16 mouse cellular contexts compared by ENCODE assay signal in genomic region chr17:44259245-44259644, GRCm38 (mm10).
DNase-seq lines count a peak whose midpoint lies in the region; ATAC-seq and TF ChIP-seq lines count a peak whose summit lies in the region.
"Had no signal": no experiment of that assay in that cellular context is flagged by ENCODE, and none has a peak within 500 bp of the region (broad histone marks: within the 10 kb centered on the region; RNA-seq: fewer than 3 reads in every experiment).

No protein-coding gene starts in this region.

- WGBS in kidney, postnatal 0 days: 41% methylated on average over 6 of the region's 6 CpGs

- no peak overlapping the region for H3K4me2 ChIP-seq in kidney, postnatal 0 days (ENCODE audit: low read length)
- H3K4me2 ChIP-seq: heart, embryonic 15.5 days; hindbrain, embryonic 15.5 days; limb, embryonic 12.5 days; lung, embryonic 15.5 days had no signal

- peak; percentile 20 to 25 for DNase-seq in cerebellum, postnatal 10 days
- DNase-seq in cerebellum, postnatal 4 days (ENCODE audit: low spot score in 2 of 2): no peak
- DNase-seq in kidney, postnatal 0 days (ENCODE audit: low spot score): no peak
- DNase-seq in kidney, postnatal 10 days: no peak
- peak; percentile 14 for DNase-seq in thymus, postnatal 14 days
- DNase-seq in thymus, adult 18-20 months: no peak
- DNase-seq in MN1 (ENCODE audit: low spot score): no peak
- DNase-seq in layer of hippocampus, adult 9-10 months (ENCODE audit: low spot score): no peak
- DNase-seq: cerebellum, adult 9-10 months; kidney, postnatal 25 days; layer of hippocampus, postnatal 36 days had no signal

- H3K9me3 ChIP-seq in kidney, postnatal 0 days (replicated peaks; ENCODE audit: low read length): no peaks in the 10 kb centered on the region
- H3K9me3 ChIP-seq: embryonic facial prominence, embryonic 10.5 days; heart, embryonic 15.5 days; hindbrain, embryonic 15.5 days; limb, embryonic 12.5 days; lung, embryonic 15.5 days had no signal

- peaks cover 6% of the 10 kb centered on the region; the same call in 1 of the 2 replicates for H3K4me1 ChIP-seq in kidney, postnatal 0 days (replicated peaks; ENCODE audit: insufficient read depth, low read length)
- H3K4me1 ChIP-seq: lung, embryonic 15.5 days had no signal

- H3K9ac ChIP-seq in kidney, postnatal 0 days (ENCODE audit: low read depth, low read length): no peak overlapping the region
- H3K9ac ChIP-seq: heart, embryonic 15.5 days; hindbrain, embryonic 15.5 days; limb, embryonic 12.5 days; lung, embryonic 15.5 days had no signal

- H3K36me3 ChIP-seq in kidney, postnatal 0 days (ENCODE audit: insufficient read depth, low read length): no peaks in the 10 kb centered on the region
- H3K36me3 ChIP-seq: embryonic facial prominence, embryonic 10.5 days; heart, embryonic 15.5 days; hindbrain, embryonic 15.5 days; limb, embryonic 12.5 days; lung, embryonic 15.5 days had no signal

- peaks cover 3% of the 10 kb centered on the region; the same call in 1 of the 2 replicates for H3K27me3 ChIP-seq in kidney, postnatal 0 days (ENCODE audit: insufficient read depth, low read length)

- TF ChIP-seq CTCF in kidney, postnatal 0 days (IDR thresholded peaks at IDR 0.05; ENCODE audit: low read depth): peak; percentile 48

- no peak overlapping the region for H3K27ac ChIP-seq in kidney, postnatal 0 days
- H3K27ac ChIP-seq: embryonic facial prominence, embryonic 10.5 days; heart, embryonic 15.5 days; hindbrain, embryonic 15.5 days; limb, embryonic 12.5 days; lung, embryonic 15.5 days had no signal

- H3K4me3 ChIP-seq in kidney, postnatal 0 days (replicated peaks; ENCODE audit: low read depth, low read length): no peak overlapping the region
- H3K4me3 ChIP-seq: embryonic facial prominence, embryonic 10.5 days; heart, embryonic 15.5 days; hindbrain, embryonic 15.5 days; limb, embryonic 12.5 days; lung, embryonic 15.5 days had no signal

- ATAC-seq in kidney, postnatal 0 days (replicated peaks; ENCODE audit: low FRiP score, low read depth): no peak

Comparison
In these comparisons a context has a peak if more than half of its experiments do, and no peak if none do; other contexts are left out.
1. DNase-seq: peak in cerebellum, postnatal 10 days (2 of 2) and thymus, postnatal 14 days (single experiment); none in cerebellum, postnatal 4 days (0 of 2), kidney, postnatal 0 days (single experiment), kidney, postnatal 10 days (single experiment), thymus, adult 18-20 months (0 of 2), MN1 (single experiment) and layer of hippocampus, adult 9-10 months (single experiment).